Mouse (Mus musculus) hindbrain, embryonic 15.5 days (tissue): Measurements from ENCODE around the gene Crybg1. TPM values are rescaled to one million over a fixed set of nuclear protein-coding genes. Genes with fewer than 3 reads are reported as not detected.
"Not testable (repeated sequence)": the region's sequence is repeated elsewhere in the genome, so short reads cannot be mapped to it uniquely, and the experiment has no call there.

ENCODE experiments used
- ATAC-seq: fragments of 200-750 bp; cut with Nextera tagmentation; 2 replicates; pipeline ENCODE4 v1.8.0; 2017; ENCODE audit warnings: low read depth, moderate number of reproducible peaks, moderate TSS enrichment; ENCODE audit not compliant: low FRiP score
- H3K27ac ChIP-seq: fragments of 300-500 bp; sonication (generic); replicated peaks from 2 replicates; pipeline ENCODE4 v1.5.1; 2015; ENCODE audit warnings: mild to moderate bottlenecking, inconsistent platforms
- H3K27me3 ChIP-seq: fragments of 300-500 bp; sonication (generic); 2 replicates; pipeline ENCODE4 v1.6.1; 2015; ENCODE audit warnings: control low read depth, inconsistent platforms
- H3K36me3 ChIP-seq: fragments of 300-500 bp; sonication (generic); 2 replicates; pipeline ENCODE4 v1.6.1; 2015; ENCODE audit warnings: control low read depth, inconsistent platforms
- H3K4me1 ChIP-seq: fragments of 300-500 bp; sonication (generic); replicated peaks from 2 replicates; pipeline ENCODE4 v1.6.1; 2015; ENCODE audit warnings: control low read depth, inconsistent platforms
- H3K4me2 ChIP-seq: fragments of 300-500 bp; sonication (generic); 2 replicates; pipeline ENCODE4 v1.6.1; 2015; ENCODE audit warnings: moderate library complexity, mild to moderate bottlenecking, inconsistent platforms
- H3K4me3 ChIP-seq: fragments of 300-500 bp; sonication (generic); 2 replicates; pipeline ENCODE4 v1.5.1; 2015; ENCODE audit warnings: mild to moderate bottlenecking, inconsistent platforms
- H3K9ac ChIP-seq: fragments of 300-500 bp; sonication (generic); 2 replicates; pipeline ENCODE4 v1.6.1; 2015; ENCODE audit warnings: inconsistent platforms
- H3K9me3 ChIP-seq: fragments of 300-500 bp; sonication (generic); 2 replicates; pipeline ENCODE4 v1.6.1; 2016; ENCODE audit warnings: control low read depth, inconsistent platforms
- WGBS: fragments of 180-500 bp; shearing (Covaris S2); methylation state at CpG from one replicate; pipeline ENCODE4 v1.1.7; 2015; 5-methylcytosine and 5-hydroxymethylcytosine counted together
- polyA plus RNA-seq: library from polyadenylated mRNA; unstranded; fragments of >200 nt; fragmentation: Nextera tagmentation; extraction: Ambion mirVana; gene quantifications from 2 replicates; pipeline ENCODE4 v1.2.1, GENCODE M21; 2015

Crybg1 gene
- polyA plus RNA-seq, 1 experiment from 2014 or later: 0.21 TPM

DNA sequence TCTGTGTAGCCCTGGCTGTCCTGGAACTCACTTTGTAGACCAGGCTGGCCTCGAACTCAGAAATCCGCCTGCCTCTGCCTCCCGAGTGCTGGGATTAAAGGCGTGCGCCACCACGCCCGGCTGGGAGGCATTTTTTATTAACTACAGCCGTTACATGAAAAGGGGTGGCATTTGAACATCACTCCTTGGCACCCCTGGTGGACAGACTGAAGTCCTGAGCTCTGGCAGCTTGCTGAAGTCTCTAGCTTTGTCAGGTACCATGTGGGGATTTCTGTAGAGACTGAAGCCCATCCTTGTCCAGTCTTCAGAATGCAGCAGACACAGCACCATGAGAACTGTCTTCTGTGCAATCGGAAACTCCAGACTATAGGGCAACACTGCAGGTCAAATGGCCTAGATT, 222.9 kb downstream of the Crybg1 start:
- H3K9ac ChIP-seq, ATAC-seq, H3K4me2 ChIP-seq, H3K36me3 ChIP-seq, H3K4me1 ChIP-seq, H3K27ac ChIP-seq, H3K27me3 ChIP-seq, H3K4me3 ChIP-seq, H3K9me3 ChIP-seq: not testable (repeated sequence)
- WGBS: 89% methylated on average over 9 of the region's 9 CpGs

- 89% methylated on average over 3 of the region's 3 CpGs for WGBS
- no peak for ATAC-seq
These were observed 225.6 kb downstream of the Crybg1 start for GRCm38 (mm10) chr10:43923096-43923495.

GRCm38 (mm10) chr10:43918696-43919608, 229.7 kb downstream of the Crybg1 start:
- Histone ChIP-seq H3K4me3 (no peak overlapping the region), H3K27me3 (no peaks in the 10 kb centered on the region), H3K4me2 (no peak overlapping the region), H3K9me3 (no peaks in the 10 kb centered on the region), H3K27ac (no peak overlapping the region), H3K36me3 (peaks cover 8% of the 10 kb centered on the region; the same call in 1 of the 2 replicates), H3K9ac (no peak overlapping the region), H3K4me1 (no peaks in the 10 kb centered on the region)
- ATAC-seq: peak; percentile 71
- WGBS: 43% methylated on average over 17 of the region's 17 CpGs

More at GRCm38 (mm10) chr10:43923096-43923495, 225.6 kb downstream of the Crybg1 start:
- H3K9me3 ChIP-seq: no peaks in the 10 kb centered on the region
- no peak overlapping the region for H3K9ac ChIP-seq
- no peak overlapping the region for H3K27ac ChIP-seq
- H3K27me3 ChIP-seq: no peaks in the 10 kb centered on the region
- H3K36me3 ChIP-seq: peaks cover 8% of the 10 kb centered on the region; the same call in 1 of the 2 replicates
- no peaks in the 10 kb centered on the region for H3K4me1 ChIP-seq
- H3K4me2 ChIP-seq: no peak overlapping the region
- H3K4me3 ChIP-seq: no peak overlapping the region

DNA sequence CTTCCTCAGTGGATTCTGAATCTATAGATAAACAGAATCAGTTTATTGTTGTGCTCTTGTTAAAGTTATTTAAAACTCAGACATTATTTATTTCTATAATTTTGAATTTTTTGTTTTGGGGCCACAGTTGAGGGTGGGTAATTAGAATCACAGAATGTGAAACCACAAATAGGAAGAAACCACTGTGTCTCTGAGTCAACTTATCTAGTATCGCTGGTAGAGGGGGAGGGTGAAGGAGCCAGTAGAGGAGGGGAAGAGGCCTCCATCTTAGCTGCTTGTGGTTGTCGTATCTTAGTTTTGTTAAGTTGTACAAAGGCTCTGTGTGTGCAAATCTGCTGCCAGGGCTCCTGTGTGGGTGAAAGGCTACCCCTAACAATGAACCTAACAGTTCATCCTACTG, 231.9 kb downstream of the Crybg1 start:
- H3K9ac ChIP-seq: no peak overlapping the region
- no peaks in the 10 kb centered on the region for H3K27me3 ChIP-seq
- WGBS: 79% methylated on average over 2 of the region's 2 CpGs
- H3K4me3 ChIP-seq: no peak overlapping the region
- ATAC-seq: no peak
- H3K4me1 ChIP-seq: no peaks in the 10 kb centered on the region
- H3K4me2 ChIP-seq: no peak overlapping the region
- no peaks in the 10 kb centered on the region; the same call in 1 of the 2 replicates for H3K36me3 ChIP-seq
- H3K27ac ChIP-seq: no peak overlapping the region
- H3K9me3 ChIP-seq: no peaks in the 10 kb centered on the region

- Histone ChIP-seq H3K27ac (no peak overlapping the region), H3K4me2 (no peak overlapping the region), H3K27me3 (no peaks in the 10 kb centered on the region), H3K4me1 (no peaks in the 10 kb centered on the region), H3K9me3 (no peaks in the 10 kb centered on the region), H3K4me3 (no peak overlapping the region), H3K9ac (no peak overlapping the region), H3K36me3 (no peaks in the 10 kb centered on the region)
- ATAC-seq: no peak
- 81% methylated on average over 12 of the region's 12 CpGs for WGBS
These were observed 232.5 kb downstream of the Crybg1 start for GRCm38 (mm10) chr10:43916181-43916580.

DNA sequence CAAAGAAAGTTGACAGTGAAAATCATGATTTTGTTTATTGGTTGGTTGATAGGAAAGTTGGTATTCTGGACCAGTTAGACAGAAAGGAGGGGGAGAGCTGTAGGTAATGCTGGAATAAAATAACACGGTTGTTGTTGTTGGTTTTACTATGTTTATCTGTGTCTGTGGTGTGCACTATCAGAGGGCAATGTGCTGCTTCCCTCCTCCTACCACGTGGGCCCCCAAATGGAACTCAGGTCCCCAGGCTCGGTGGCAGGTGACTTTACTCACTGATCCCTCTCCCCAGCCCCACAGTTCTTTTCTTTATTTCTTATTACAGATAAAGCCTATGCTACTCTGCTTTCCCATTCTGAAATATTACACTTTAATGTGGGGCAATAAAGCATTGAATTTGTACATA, 236.4 kb downstream of the Crybg1 start:
- Histone ChIP-seq H3K9ac (no peak overlapping the region), H3K9me3 (no peaks in the 10 kb centered on the region), H3K4me1 (no peaks in the 10 kb centered on the region), H3K27ac (no peak overlapping the region), H3K4me3 (no peak overlapping the region), H3K4me2 (no peak overlapping the region), H3K27me3 (no peaks in the 10 kb centered on the region), H3K36me3 (no peaks in the 10 kb centered on the region)
- 75% methylated on average over 3 of the region's 3 CpGs for WGBS
- ATAC-seq: no peak

GRCm38 (mm10) chr10:43910873-43911142, 237.8 kb downstream of the Crybg1 start:
- Histone ChIP-seq H3K4me1 (no peaks in the 10 kb centered on the region), H3K9ac (no peak overlapping the region), H3K27me3 (no peaks in the 10 kb centered on the region), H3K9me3 (no peaks in the 10 kb centered on the region), H3K4me3 (no peak overlapping the region), H3K27ac (no peak overlapping the region), H3K36me3 (no peaks in the 10 kb centered on the region), H3K4me2 (no peak overlapping the region)
- no peak for ATAC-seq
- 94% methylated on average over 8 of the region's 8 CpGs for WGBS

DNA sequence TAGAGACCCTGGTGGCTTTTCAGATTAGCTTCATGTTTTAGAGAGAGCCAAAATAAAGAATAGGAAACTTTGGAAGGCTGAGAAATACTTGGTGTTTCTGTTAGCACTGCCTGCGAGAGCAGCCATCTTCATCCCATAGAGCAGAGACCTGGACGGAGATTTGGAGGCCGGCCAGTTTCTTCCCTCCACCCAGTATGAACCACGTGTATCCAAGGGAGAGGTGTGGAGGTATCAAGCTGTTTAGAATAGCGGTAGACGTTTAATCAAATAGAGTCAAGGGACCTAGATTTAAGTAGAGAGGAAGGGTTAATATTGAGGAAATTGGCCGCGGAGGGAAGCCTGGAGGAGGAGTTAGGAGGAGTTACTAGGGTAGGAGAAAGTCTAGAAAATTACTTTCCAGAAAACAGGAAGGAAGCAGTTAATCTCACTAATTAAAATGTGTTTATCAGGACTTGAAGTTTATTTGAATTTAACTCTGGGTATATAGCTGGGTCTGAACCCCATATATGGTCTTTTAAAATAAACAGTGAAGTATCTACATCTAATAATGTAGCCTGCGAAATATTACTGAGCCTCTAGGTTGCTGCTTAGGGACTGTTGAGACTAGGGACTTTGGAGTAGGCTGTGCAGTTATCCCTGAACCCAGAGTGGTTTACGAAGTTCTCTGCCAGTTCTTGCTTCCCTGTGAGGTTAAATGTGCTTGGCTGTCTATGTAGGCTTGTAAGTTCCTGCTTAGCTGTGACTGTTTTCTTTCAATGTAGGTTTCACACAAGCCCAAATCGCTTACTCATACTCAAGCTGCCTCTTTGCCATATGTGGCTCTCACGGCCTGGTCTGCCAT, 238.4 kb downstream of the Crybg1 start:
- no peak overlapping the region for H3K9ac ChIP-seq
- H3K4me2 ChIP-seq: no peak overlapping the region
- no peaks in the 10 kb centered on the region for H3K36me3 ChIP-seq
- 89% methylated on average over 12 of the region's 12 CpGs for WGBS
- no peaks in the 10 kb centered on the region for H3K4me1 ChIP-seq
- no peaks in the 10 kb centered on the region for H3K9me3 ChIP-seq
- H3K27ac ChIP-seq: no peak overlapping the region
- no peaks in the 10 kb centered on the region for H3K27me3 ChIP-seq
- no peak overlapping the region for H3K4me3 ChIP-seq
- no peak for ATAC-seq

GRCm38 (mm10) chr10:43904569-43904968, 244.1 kb downstream of the Crybg1 start:
- WGBS: 100% methylated on average over 1 of the region's 1 CpGs
- H3K4me1 ChIP-seq: peaks cover 17% of the 10 kb centered on the region

GRCm38 (mm10) chr10:43901578-43902194, 247.0 kb downstream of the Crybg1 start, which contains the start of the genes Qrsl1 and Rtn4ip1:
Gene Qrsl1 (minus strand): TSS chr10:43901745.
Gene Rtn4ip1 (plus strand): TSS chr10:43901807.
- WGBS: under 1% methylated on average over 40 of the region's 40 CpGs
- H3K4me1 ChIP-seq: peaks cover 17% of the 10 kb centered on the region
- peak within 1 kb of the TSS; percentile 81 for H3K4me3 ChIP-seq
- H3K4me2 ChIP-seq: peak within 1 kb of the TSS; percentile 65
- H3K9me3 ChIP-seq: no peaks in the 10 kb centered on the region
- ATAC-seq: peak; percentile 98
- H3K36me3 ChIP-seq: no peaks in the 10 kb centered on the region
- no peaks in the 10 kb centered on the region for H3K27me3 ChIP-seq
- peak within 1 kb of the TSS; percentile 64 for H3K9ac ChIP-seq
- peak within 1 kb of the TSS; percentile 79 for H3K27ac ChIP-seq

More at GRCm38 (mm10) chr10:43904569-43904968, 244.1 kb downstream of the Crybg1 start:
- Histone ChIP-seq H3K9me3 (no peaks in the 10 kb centered on the region), H3K36me3 (no peaks in the 10 kb centered on the region), H3K4me2 (no peak overlapping the region), H3K27ac (no peak overlapping the region), H3K9ac (no peak overlapping the region), H3K27me3 (no peaks in the 10 kb centered on the region), H3K4me3 (no peak overlapping the region)
- ATAC-seq: no peak

- H3K4me3 ChIP-seq: peak overlapping the region; percentile 81
- peaks cover 17% of the 10 kb centered on the region for H3K4me1 ChIP-seq
- WGBS: 9% methylated on average over 30 of the region's 30 CpGs
- H3K27me3 ChIP-seq: no peaks in the 10 kb centered on the region
- no peaks in the 10 kb centered on the region for H3K9me3 ChIP-seq
- peak overlapping the region; percentile 64 for H3K9ac ChIP-seq
- peak overlapping the region; percentile 65 for H3K4me2 ChIP-seq
- peak overlapping the region; percentile 79 for H3K27ac ChIP-seq
- no peaks in the 10 kb centered on the region for H3K36me3 ChIP-seq
- ATAC-seq: no peak
These were observed 247.6 kb downstream of the Crybg1 start for GRCm38 (mm10) chr10:43900883-43901570.
